Mouse (Mus musculus): Measurements from ENCODE around the gene Sorbs1.

DNA sequence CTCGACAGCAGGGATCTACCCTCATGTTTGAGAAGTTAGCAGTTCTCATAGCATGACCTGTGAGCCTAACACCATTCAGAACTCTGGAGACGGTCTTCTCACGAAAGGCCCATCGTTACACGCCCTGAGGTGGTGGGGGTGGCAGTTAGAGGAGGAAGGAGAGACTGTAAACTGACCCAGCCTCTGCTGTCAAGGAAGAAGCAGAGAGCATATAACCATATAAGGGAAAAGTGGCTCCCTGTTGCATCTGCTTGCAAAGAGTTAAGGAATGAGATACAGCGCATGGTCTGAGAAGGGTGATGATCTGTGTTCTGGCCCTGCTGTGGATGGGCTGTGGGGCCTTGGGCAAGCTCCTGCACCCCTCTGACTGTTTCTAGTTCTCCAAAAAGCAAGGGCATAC is 50.7 kb downstream of the Sorbs1 start:
- TF ChIP-seq CTCF (IDR thresholded peaks at IDR 0.05; ENCODE audit: extremely low read depth, insufficient read length, insufficient replicate concordance, low read depth, low read length) (no peak), POLR2A (IDR thresholded peaks at IDR 0.05; ENCODE audit: low read depth, low read length) (no peak)
